Mouse (Mus musculus) forebrain, embryonic 16.5 days (tissue): ENCODE measurements around the gene Mup5. TPM values are rescaled to one million over a fixed set of nuclear protein-coding genes. Genes with fewer than 3 reads are reported as not detected.
"Not testable (repeated sequence)": the region's sequence is repeated elsewhere in the genome, so short reads cannot be mapped to it uniquely, and the experiment has no call there.

Source experiments
- ATAC-seq: fragments of 200-750 bp; cut with Nextera tagmentation; 2 replicates; pipeline ENCODE4 v1.8.0; 2017; ENCODE audit warnings: mild to moderate bottlenecking, moderate library complexity
- H3K27ac ChIP-seq: fragments of 300-500 bp; sonication (generic); 2 replicates; pipeline ENCODE4 v1.5.1; 2014; ENCODE audit warnings: low read length, control low read depth
- H3K27me3 ChIP-seq: fragments of 300-500 bp; sonication (generic); replicated peaks from 2 replicates; pipeline ENCODE4 v1.6.1; 2014; ENCODE audit warnings: low read length; ENCODE audit not compliant: control insufficient read depth, insufficient read depth
- H3K36me3 ChIP-seq: fragments of 300-500 bp; sonication (generic); 2 replicates; pipeline ENCODE4 v1.6.1; 2014; ENCODE audit not compliant: control insufficient read depth, insufficient read depth
- H3K4me1 ChIP-seq: fragments of 300-500 bp; sonication (generic); replicated peaks from 2 replicates; pipeline ENCODE4 v1.6.1; 2014; ENCODE audit warnings: low read length; ENCODE audit not compliant: control insufficient read depth, insufficient read depth
- H3K4me2 ChIP-seq: fragments of 300-500 bp; sonication (generic); 2 replicates; pipeline ENCODE4 v1.6.1; 2014; ENCODE audit warnings: mild to moderate bottlenecking, low read length, control low read depth
- H3K4me3 ChIP-seq: fragments of 300-500 bp; sonication (generic); replicated peaks from 2 replicates; pipeline ENCODE4 v1.5.1; 2014; ENCODE audit warnings: mild to moderate bottlenecking, low read length, control low read depth
- H3K9ac ChIP-seq: fragments of 300-500 bp; sonication (generic); replicated peaks from 2 replicates; pipeline ENCODE4 v1.6.1; 2014; ENCODE audit warnings: low read depth, low read length, control low read depth
- H3K9me3 ChIP-seq: fragments of 300-500 bp; sonication (generic); 2 replicates; pipeline ENCODE4 v1.6.1; 2016; ENCODE audit warnings: low read length; ENCODE audit not compliant: control insufficient read depth
- WGBS: fragments of 180-500 bp; shearing (Covaris S2); extraction: QIAGEN DNeasy Blood & Tissue Kit; methylation state at CpG from one replicate; pipeline ENCODE4 v1.1.7; 2014; 5-methylcytosine and 5-hydroxymethylcytosine counted together
- polyA plus RNA-seq: library from polyadenylated mRNA; unstranded; fragments of >200 nt; fragmentation: Nextera tagmentation; extraction: Ambion mirVana; gene quantifications from 2 replicates; pipeline ENCODE4 v1.2.1, GENCODE M21; 2015

Mup5 gene
- polyA plus RNA-seq, 1 experiment from 2014 or later: not detected

DNA sequence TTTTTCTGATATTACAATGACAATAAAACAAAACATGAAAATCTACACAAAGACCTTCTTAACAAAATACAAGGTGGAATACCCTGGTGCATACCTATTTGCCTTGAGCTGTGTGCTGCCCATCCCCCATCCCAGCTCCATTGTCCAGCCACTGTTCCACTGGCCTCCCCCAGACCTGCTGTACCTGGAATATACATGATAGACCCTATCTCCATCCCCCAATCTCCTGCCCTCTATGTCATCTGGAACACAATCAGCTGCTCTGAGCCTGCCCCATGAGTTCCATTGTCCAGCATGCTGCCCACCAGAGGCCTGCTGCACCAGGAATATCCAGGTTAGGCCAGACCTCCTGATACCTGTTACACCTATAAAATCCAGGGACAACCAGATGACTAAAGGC is 21.6 kb downstream of the Mup5 start:
- H3K9me3 ChIP-seq: no peaks in the 10 kb centered on the region
- H3K36me3 ChIP-seq: no peaks in the 10 kb centered on the region
- no peak overlapping the region for H3K9ac ChIP-seq
- H3K27me3 ChIP-seq: no peaks in the 10 kb centered on the region
- H3K4me3 ChIP-seq: no peak overlapping the region
- H3K27ac ChIP-seq: no peak overlapping the region
- no peak for ATAC-seq
- no peaks in the 10 kb centered on the region for H3K4me1 ChIP-seq
- H3K4me2 ChIP-seq: no peak overlapping the region

- H3K36me3 ChIP-seq, H3K4me3 ChIP-seq, H3K9me3 ChIP-seq, H3K9ac ChIP-seq, H3K27ac ChIP-seq, H3K4me1 ChIP-seq, ATAC-seq, H3K4me2 ChIP-seq, H3K27me3 ChIP-seq: not testable (repeated sequence)
- 24% methylated on average over 2 of the region's 2 CpGs for WGBS
Observed at GRCm38 (mm10) chr4:61811193-61811592, 23.8 kb downstream of the Mup5 start.

DNA sequence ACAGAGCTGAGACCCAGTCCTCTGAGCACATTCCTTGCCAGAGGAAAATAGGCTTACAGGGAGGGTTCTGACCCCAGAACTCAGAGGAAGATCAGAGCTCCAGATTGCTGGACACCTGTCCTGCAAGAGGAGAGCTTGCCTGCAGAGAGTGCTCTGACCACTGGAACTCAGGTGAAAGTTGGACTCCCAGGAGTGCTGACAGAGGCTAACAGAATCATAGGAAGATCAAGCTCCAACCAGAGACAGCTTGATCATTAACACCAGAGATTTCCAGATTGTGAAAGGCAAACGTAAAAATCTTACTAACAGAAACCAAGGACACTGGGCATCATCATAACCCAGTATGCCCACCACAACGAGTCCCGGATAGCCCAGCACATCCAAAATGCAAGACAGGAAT is 26.1 kb downstream of the Mup5 start:
- ATAC-seq: not testable (repeated sequence)

DNA sequence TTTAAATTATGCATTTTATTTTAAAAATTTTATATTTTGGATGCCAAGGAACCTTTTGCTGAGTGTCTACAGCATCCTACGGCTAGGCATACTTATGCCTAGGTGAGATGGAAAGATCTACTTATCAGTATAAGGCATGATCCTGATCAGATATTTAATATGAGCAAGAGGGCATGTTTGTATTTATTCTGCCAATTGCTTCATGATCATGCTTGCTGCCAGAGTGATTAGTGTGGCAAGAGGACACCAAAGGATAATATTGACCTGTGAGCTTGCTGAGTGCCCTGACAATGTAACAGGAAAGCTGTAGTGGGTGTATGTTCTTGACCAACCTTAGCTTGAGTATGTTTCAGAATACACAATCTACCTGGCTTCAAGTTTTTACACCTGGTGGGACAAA is 45.3 kb downstream of the Mup5 start:
- not testable (repeated sequence) for H3K4me1 ChIP-seq, H3K27ac ChIP-seq, H3K4me3 ChIP-seq, H3K4me2 ChIP-seq, H3K36me3 ChIP-seq, H3K27me3 ChIP-seq, ATAC-seq, H3K9me3 ChIP-seq, H3K9ac ChIP-seq
- WGBS: 91% methylated on average over 1 of the region's 1 CpGs

More for the DNA sequence above, 26.1 kb downstream of the Mup5 start:
- not testable (repeated sequence) for H3K9ac ChIP-seq, H3K4me2 ChIP-seq, H3K4me3 ChIP-seq, H3K4me1 ChIP-seq, H3K27ac ChIP-seq, H3K36me3 ChIP-seq, H3K9me3 ChIP-seq, H3K27me3 ChIP-seq
- WGBS: 86% methylated on average over 3 of the region's 3 CpGs

DNA sequence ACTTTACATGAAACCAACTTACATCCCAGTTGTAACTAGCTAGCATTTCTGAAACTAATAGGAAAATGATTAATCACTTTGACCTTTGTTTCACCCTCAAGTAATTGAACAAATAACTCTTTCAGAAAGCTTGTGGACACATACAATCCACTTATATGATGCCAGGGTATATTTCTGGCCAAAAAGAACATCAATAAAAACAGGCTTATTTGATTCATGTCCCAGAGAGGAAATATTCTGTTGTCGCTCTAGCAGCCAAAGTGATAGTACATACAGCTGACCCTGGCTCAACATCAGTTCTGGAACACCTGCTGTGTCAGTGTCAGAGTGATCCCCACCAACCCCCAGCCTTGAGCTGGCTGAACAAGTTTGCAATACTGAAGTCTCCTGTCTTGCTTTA is 50.8 kb downstream of the Mup5 start:
- not testable (repeated sequence) for ATAC-seq, H3K36me3 ChIP-seq, H3K4me2 ChIP-seq, H3K27me3 ChIP-seq, H3K9ac ChIP-seq, H3K4me3 ChIP-seq, H3K27ac ChIP-seq, H3K9me3 ChIP-seq, H3K4me1 ChIP-seq
- 95% methylated on average over 1 of the region's 1 CpGs for WGBS

- ATAC-seq: not testable (repeated sequence)
- WGBS: 100% methylated on average over 1 of the region's 5 CpGs
Observed at GRCm38 (mm10) chr4:61782169-61782568, 52.9 kb downstream of the Mup5 start, which contains the start of gene Mup19. Gene Mup19 (minus strand): TSS chr4:61782269.

More at GRCm38 (mm10) chr4:61782169-61782568, 52.9 kb downstream of the Mup5 start, which contains the start of gene Mup19:
- H3K36me3 ChIP-seq, H3K9ac ChIP-seq, H3K27ac ChIP-seq, H3K4me1 ChIP-seq, H3K4me3 ChIP-seq, H3K9me3 ChIP-seq, H3K4me2 ChIP-seq, H3K27me3 ChIP-seq: not testable (repeated sequence)

Other genes starting within 250 kb of the Mup5 start
- gene Mup17, start 239.4 kb downstream of the Mup5 start, polyA plus RNA-seq: not detected in 2 replicates
- not detected in 2 replicates for gene Mup18, start 161.1 kb downstream of the Mup5 start, polyA plus RNA-seq
- gene Mup19, start 53.0 kb downstream of the Mup5 start, polyA plus RNA-seq: not detected in 2 replicates
- gene Mup20, start 218.9 kb upstream of the Mup5 start, polyA plus RNA-seq: not detected in 2 replicates